Mouse (Mus musculus) midbrain, embryonic 13.5 days (tissue): Measurements from ENCODE around the gene Hikeshi. TPM values are rescaled to one million over a fixed set of nuclear protein-coding genes. Genes with fewer than 3 reads are reported as not detected.

Source experiments
- ATAC-seq: fragments of 200-750 bp; cut with Nextera tagmentation; 2 replicates; pipeline ENCODE4 v1.8.0; 2017; ENCODE audit warnings: mild to moderate bottlenecking, moderate TSS enrichment, moderate library complexity
- H3K27ac ChIP-seq: fragments of 300-500 bp; sonication (generic); 2 replicates; pipeline ENCODE4 v1.5.1; 2015; ENCODE audit warnings: inconsistent platforms, mild to moderate bottlenecking, moderate library complexity
- H3K27me3 ChIP-seq: fragments of 300-500 bp; sonication (generic); 2 replicates; pipeline ENCODE4 v1.6.1; 2015; ENCODE audit warnings: mild to moderate bottlenecking, inconsistent platforms
- H3K36me3 ChIP-seq: fragments of 300-500 bp; sonication (generic); 2 replicates; pipeline ENCODE4 v1.6.1; 2015; ENCODE audit warnings: mild to moderate bottlenecking, inconsistent platforms
- H3K4me1 ChIP-seq: fragments of 300-500 bp; sonication (generic); replicated peaks from 2 replicates; pipeline ENCODE4 v1.6.1; 2015; ENCODE audit warnings: inconsistent platforms
- H3K4me2 ChIP-seq: fragments of 300-500 bp; sonication (generic); replicated peaks from 2 replicates; pipeline ENCODE4 v1.6.1; 2015; ENCODE audit warnings: moderate library complexity, mild to moderate bottlenecking, inconsistent platforms
- H3K4me3 ChIP-seq: fragments of 300-500 bp; sonication (generic); replicated peaks from 2 replicates; pipeline ENCODE4 v1.5.1; 2015; ENCODE audit warnings: mild to moderate bottlenecking, inconsistent platforms
- H3K9ac ChIP-seq: fragments of 300-500 bp; sonication (generic); replicated peaks from 2 replicates; pipeline ENCODE4 v1.6.1; 2015; ENCODE audit warnings: mild to moderate bottlenecking, inconsistent platforms
- H3K9me3 ChIP-seq: fragments of 300-500 bp; sonication (generic); 2 replicates; pipeline ENCODE4 v1.6.1; 2016; ENCODE audit warnings: mild to moderate bottlenecking, inconsistent platforms
- WGBS: fragments of 180-500 bp; shearing (Covaris S2); methylation state at CpG from one replicate; pipeline ENCODE4 v1.1.7; 2015; 5-methylcytosine and 5-hydroxymethylcytosine counted together
- polyA plus RNA-seq: library from polyadenylated mRNA; unstranded; fragments of >200 nt; fragmentation: Nextera tagmentation; extraction: Ambion mirVana; gene quantifications from 2 replicates; pipeline ENCODE4 v1.2.1, GENCODE M21; 2015

The Hikeshi gene
- polyA plus RNA-seq, 1 experiment from 2014 or later, result 147 TPM

GRCm38 (mm10) chr7:89963135-89963534 is 22.1 kb upstream of the Hikeshi start:
- no peak overlapping the region for H3K27ac ChIP-seq
- no peak overlapping the region for H3K4me3 ChIP-seq
- H3K4me1 ChIP-seq, result no peaks in the 10 kb centered on the region
- no peak overlapping the region for H3K4me2 ChIP-seq
- no peak for ATAC-seq
- H3K9ac ChIP-seq, result no peak overlapping the region
- H3K9me3 ChIP-seq, result no peaks in the 10 kb centered on the region
- H3K27me3 ChIP-seq, result no peaks in the 10 kb centered on the region
- peaks cover 57% of the 10 kb centered on the region for H3K36me3 ChIP-seq

GRCm38 (mm10) chr7:89957300-89957699 is 16.3 kb upstream of the Hikeshi start:
- H3K36me3 ChIP-seq, result peaks cover 58% of the 10 kb centered on the region
- H3K4me3 ChIP-seq, result no peak overlapping the region
- H3K4me2 ChIP-seq, result no peak overlapping the region
- 50% methylated on average over 5 of the region's 5 CpGs for WGBS
- H3K27me3 ChIP-seq, result no peaks in the 10 kb centered on the region
- no peaks in the 10 kb centered on the region for H3K4me1 ChIP-seq
- no peaks in the 10 kb centered on the region for H3K9me3 ChIP-seq
- H3K27ac ChIP-seq, result no peak overlapping the region
- no peak overlapping the region for H3K9ac ChIP-seq
- no peak for ATAC-seq

- no peaks in the 10 kb centered on the region for H3K9me3 ChIP-seq
- H3K4me2 ChIP-seq, result no peak overlapping the region
- ATAC-seq, result no peak
- no peaks in the 10 kb centered on the region for H3K27me3 ChIP-seq
- H3K9ac ChIP-seq, result no peak overlapping the region
- H3K4me3 ChIP-seq, result no peak overlapping the region
- H3K4me1 ChIP-seq, result no peaks in the 10 kb centered on the region
- H3K27ac ChIP-seq, result no peak overlapping the region
- H3K36me3 ChIP-seq, result peaks cover 41% of the 10 kb centered on the region
- 90% methylated on average over 5 of the region's 5 CpGs for WGBS
Measured at GRCm38 (mm10) chr7:89954261-89954660, 13.3 kb upstream of the Hikeshi start.

GRCm38 (mm10) chr7:89949403-89949802 is 8.4 kb upstream of the Hikeshi start:
- Histone ChIP-seq H3K4me1 (no peaks in the 10 kb centered on the region), H3K9ac (no peak overlapping the region), H3K4me3 (no peak overlapping the region), H3K27me3 (no peaks in the 10 kb centered on the region), H3K9me3 (no peaks in the 10 kb centered on the region), H3K4me2 (no peak overlapping the region), H3K36me3 (peaks cover 10% of the 10 kb centered on the region; the same call in 1 of the 2 replicates), H3K27ac (no peak overlapping the region)
- ATAC-seq, result no peak
- WGBS, result 80% methylated on average over 4 of the region's 4 CpGs

GRCm38 (mm10) chr7:89948026-89948425 is 7.0 kb upstream of the Hikeshi start:
- ATAC-seq, result no peak
- H3K27ac ChIP-seq, result no peak overlapping the region
- no peak overlapping the region for H3K9ac ChIP-seq
- 88% methylated on average over 7 of the region's 7 CpGs for whole genome bisulfite sequencing
- H3K4me3 ChIP-seq, result no peak overlapping the region
- no peak overlapping the region for H3K4me2 ChIP-seq
- no peaks in the 10 kb centered on the region for H3K9me3 ChIP-seq
- no peaks in the 10 kb centered on the region for H3K36me3 ChIP-seq
- H3K4me1 ChIP-seq, result no peaks in the 10 kb centered on the region
- no peaks in the 10 kb centered on the region for H3K27me3 ChIP-seq

GRCm38 (mm10) chr7:89939497-89940353 is 1.3 kb downstream of the Hikeshi start:
- H3K4me1 ChIP-seq, result peaks cover 10% of the 10 kb centered on the region
- H3K9me3 ChIP-seq, result no peaks in the 10 kb centered on the region
- no peaks in the 10 kb centered on the region for H3K27me3 ChIP-seq
- peak overlapping the region; percentile 67 for H3K4me2 ChIP-seq
- no peak overlapping the region for H3K27ac ChIP-seq
- WGBS, result 47% methylated on average over 15 of the region's 15 CpGs
- peak overlapping the region; percentile 78 for H3K9ac ChIP-seq
- H3K36me3 ChIP-seq, result peaks cover 2% of the 10 kb centered on the region
- H3K4me3 ChIP-seq, result peak overlapping the region; percentile 81
- ATAC-seq, result no peak

- Histone ChIP-seq H3K4me1 (no peaks in the 10 kb centered on the region), H3K4me3 (no peak overlapping the region), H3K27me3 (no peaks in the 10 kb centered on the region), H3K36me3 (peaks cover 36% of the 10 kb centered on the region), H3K27ac (no peak overlapping the region), H3K9ac (no peak overlapping the region), H3K4me2 (no peak overlapping the region), H3K9me3 (no peaks in the 10 kb centered on the region)
- no peak for ATAC-seq
- WGBS, result 98% methylated on average over 15 of the region's 15 CpGs
Measured at GRCm38 (mm10) chr7:89923441-89924180, 17.4 kb downstream of the Hikeshi start.

GRCm38 (mm10) chr7:89917776-89918175 is 23.2 kb downstream of the Hikeshi start:
- H3K4me1 ChIP-seq, result no peaks in the 10 kb centered on the region
- H3K27me3 ChIP-seq, result no peaks in the 10 kb centered on the region
- no peak overlapping the region for H3K27ac ChIP-seq
- no peak for ATAC-seq
- no peak overlapping the region for H3K4me2 ChIP-seq
- H3K9me3 ChIP-seq, result no peaks in the 10 kb centered on the region
- no peak overlapping the region for H3K4me3 ChIP-seq
- H3K9ac ChIP-seq, result no peak overlapping the region
- WGBS, result 94% methylated on average over 4 of the region's 4 CpGs
- H3K36me3 ChIP-seq, result peaks cover 26% of the 10 kb centered on the region

- Histone ChIP-seq H3K4me3 (no peak overlapping the region), H3K4me2 (no peak overlapping the region), H3K36me3 (peaks cover 26% of the 10 kb centered on the region), H3K4me1 (no peaks in the 10 kb centered on the region), H3K9me3 (no peaks in the 10 kb centered on the region), H3K9ac (no peak overlapping the region), H3K27ac (no peak overlapping the region), H3K27me3 (no peaks in the 10 kb centered on the region)
- no peak for ATAC-seq
- WGBS, result 77% methylated on average over 5 of the region's 5 CpGs
Measured at GRCm38 (mm10) chr7:89916711-89917110, 24.3 kb downstream of the Hikeshi start.

- WGBS, result 91% methylated on average over 3 of the region's 3 CpGs
- no peaks in the 10 kb centered on the region for H3K4me1 ChIP-seq
- no peaks in the 10 kb centered on the region for H3K9me3 ChIP-seq
- no peak overlapping the region for H3K4me2 ChIP-seq
- ATAC-seq, result no peak
- no peaks in the 10 kb centered on the region for H3K27me3 ChIP-seq
- H3K36me3 ChIP-seq, result peaks cover 15% of the 10 kb centered on the region; the same call in 1 of the 2 replicates
- H3K9ac ChIP-seq, result no peak overlapping the region
- H3K4me3 ChIP-seq, result no peak overlapping the region
- no peak overlapping the region for H3K27ac ChIP-seq
Measured at GRCm38 (mm10) chr7:89913432-89914158, 27.4 kb downstream of the Hikeshi start.

GRCm38 (mm10) chr7:89912356-89912755 is 28.6 kb downstream of the Hikeshi start:
- 0 out of 2 replicates have a peak, but pooled peaks cover 10% of the 10 kb centered on the region for H3K36me3 ChIP-seq
- no peaks in the 10 kb centered on the region for H3K4me1 ChIP-seq
- H3K27me3 ChIP-seq, result no peaks in the 10 kb centered on the region
- H3K9ac ChIP-seq, result no peak overlapping the region
- H3K9me3 ChIP-seq, result no peaks in the 10 kb centered on the region
- no peak overlapping the region for H3K4me2 ChIP-seq
- no peak for ATAC-seq
- WGBS, result 89% methylated on average over 3 of the region's 3 CpGs
- H3K27ac ChIP-seq, result no peak overlapping the region
- H3K4me3 ChIP-seq, result no peak overlapping the region

- Histone ChIP-seq H3K4me1 (no peaks in the 10 kb centered on the region), H3K4me2 (no peak overlapping the region), H3K27me3 (no peaks in the 10 kb centered on the region), H3K36me3 (no peaks in the 10 kb centered on the region), H3K4me3 (no peak overlapping the region), H3K27ac (no peak overlapping the region), H3K9ac (no peak overlapping the region), H3K9me3 (no peaks in the 10 kb centered on the region)
- WGBS, result 75% methylated on average over 4 of the region's 4 CpGs
- no peak for ATAC-seq
Measured at GRCm38 (mm10) chr7:89909711-89910110, 31.3 kb downstream of the Hikeshi start.
